Mouse (Mus musculus): Measurements from ENCODE around the gene Actr5. TPM values are rescaled to one million over a fixed set of nuclear protein-coding genes. Genes with fewer than 3 reads are reported as not detected.

Actr5 gene
- total RNA-seq, 2 experiments from 2014 or later, result 11.0 to 12.4 TPM

- H3K4me3 ChIP-seq, result peak overlapping the region; percentile 95
- intact Hi-C loops (cut with DNase I), result loop anchor here (2.0 kb wide), 1 partner anchor 23 kb away; no protein-coding TSS in a partner anchor
- TF ChIP-seq CTCF (IDR thresholded peaks at IDR 0.05), result no peak
- peak overlapping the region; percentile 90 for H3K27ac ChIP-seq
- DNase-seq (ENCODE audit: extremely low spot score in 1 of 2, low spot score in 2 of 2), result no peak
Measured at GRCm38 (mm10) chr2:158669199-158670195, 44.8 kb downstream of the Actr5 start.

DNA sequence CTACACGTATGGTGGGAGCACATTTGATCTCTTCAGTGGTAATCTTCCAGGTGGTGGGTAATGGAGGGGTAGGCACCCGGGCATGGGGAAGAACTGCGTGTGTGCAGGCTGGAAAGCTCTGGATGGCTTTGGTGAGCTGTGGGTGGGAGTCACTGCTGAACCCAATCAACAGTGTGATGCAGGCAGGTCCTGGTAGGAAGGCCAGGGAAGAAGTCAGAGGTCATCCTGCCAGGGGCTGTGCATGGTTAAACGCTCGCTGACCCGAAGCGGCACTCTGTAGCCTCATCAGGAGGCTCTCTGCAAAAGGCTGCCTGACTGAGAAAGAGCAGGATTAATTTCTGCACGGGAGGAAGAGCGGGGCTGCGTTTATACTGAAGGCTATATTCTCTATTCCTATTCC lies 45.9 kb downstream of the Actr5 start:
- no peak for TF ChIP-seq CTCF (IDR thresholded peaks at IDR 0.05)
- Histone ChIP-seq H3K4me3 (peak overlapping the region; percentile 95), H3K27ac (peak overlapping the region; percentile 90; the same call in 1 of the 2 replicates)
- intact Hi-C loops (cut with DNase I), result no loop called here
- DNase-seq (ENCODE audit: extremely low spot score in 1 of 2, low spot score in 2 of 2), result no peak

GRCm38 (mm10) chr2:158672829-158673228 lies 48.1 kb downstream of the Actr5 start:
- no peak for TF ChIP-seq CTCF (IDR thresholded peaks at IDR 0.05)
- intact Hi-C loops (cut with DNase I), result no loop called here
- no peak for DNase-seq (ENCODE audit: extremely low spot score in 1 of 2, low spot score in 2 of 2)
- Histone ChIP-seq H3K27ac (peak overlapping the region; percentile 50; the same call in 1 of the 2 replicates), H3K4me3 (no peak overlapping the region)

- peak overlapping the region; percentile 50; the same call in 1 of the 2 replicates for H3K27ac ChIP-seq
- no peak overlapping the region for H3K4me3 ChIP-seq
- intact Hi-C loops (cut with DNase I), result no loop called here
- DNase-seq (ENCODE audit: extremely low spot score in 1 of 2, low spot score in 2 of 2), result no peak
- no peak for TF ChIP-seq CTCF (IDR thresholded peaks at IDR 0.05)
Measured at GRCm38 (mm10) chr2:158673493-158673892, 48.8 kb downstream of the Actr5 start.

GRCm38 (mm10) chr2:158674131-158674530 lies 49.4 kb downstream of the Actr5 start:
- H3K27ac ChIP-seq, result no peak overlapping the region

GRCm38 (mm10) chr2:158674759-158675158 lies 50.1 kb downstream of the Actr5 start:
- intact Hi-C loops (cut with DNase I), result no loop called here
- no peak for DNase-seq (ENCODE audit: extremely low spot score in 1 of 2, low spot score in 2 of 2)
- Histone ChIP-seq H3K4me3 (no peak overlapping the region), H3K27ac (no peak overlapping the region)
- TF ChIP-seq CTCF (IDR thresholded peaks at IDR 0.05), result no peak

More at GRCm38 (mm10) chr2:158674131-158674530, 49.4 kb downstream of the Actr5 start:
- TF ChIP-seq CTCF (IDR thresholded peaks at IDR 0.05), result no peak
- intact Hi-C loops (cut with DNase I), result no loop called here
- DNase-seq (ENCODE audit: extremely low spot score in 1 of 2, low spot score in 2 of 2), result no peak
- H3K4me3 ChIP-seq, result no peak overlapping the region

DNA sequence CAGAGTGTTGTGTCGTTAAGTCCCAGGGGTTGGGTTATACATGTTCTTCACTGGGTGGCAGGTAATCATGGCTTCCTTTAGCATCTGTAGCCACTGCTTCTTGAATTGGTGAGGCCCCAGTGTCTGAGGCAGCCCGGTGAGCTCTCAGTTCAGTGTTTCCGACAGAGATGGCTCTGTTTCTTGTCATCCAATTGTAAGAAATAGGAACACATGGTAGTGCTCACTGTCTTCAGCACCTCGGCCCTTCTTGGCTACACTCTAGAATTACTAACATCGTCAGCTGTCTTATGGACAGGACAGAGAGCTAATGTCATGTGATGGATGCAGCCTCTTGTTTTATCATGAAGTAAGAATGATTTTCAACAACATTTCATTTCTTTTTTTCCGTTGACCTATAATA lies 50.5 kb downstream of the Actr5 start:
- intact Hi-C loops (cut with DNase I), result no loop called here
- Histone ChIP-seq H3K4me3 (no peak overlapping the region), H3K27ac (no peak overlapping the region)
- no peak for TF ChIP-seq CTCF (IDR thresholded peaks at IDR 0.05)
- no peak for DNase-seq (ENCODE audit: extremely low spot score in 1 of 2, low spot score in 2 of 2)

DNA sequence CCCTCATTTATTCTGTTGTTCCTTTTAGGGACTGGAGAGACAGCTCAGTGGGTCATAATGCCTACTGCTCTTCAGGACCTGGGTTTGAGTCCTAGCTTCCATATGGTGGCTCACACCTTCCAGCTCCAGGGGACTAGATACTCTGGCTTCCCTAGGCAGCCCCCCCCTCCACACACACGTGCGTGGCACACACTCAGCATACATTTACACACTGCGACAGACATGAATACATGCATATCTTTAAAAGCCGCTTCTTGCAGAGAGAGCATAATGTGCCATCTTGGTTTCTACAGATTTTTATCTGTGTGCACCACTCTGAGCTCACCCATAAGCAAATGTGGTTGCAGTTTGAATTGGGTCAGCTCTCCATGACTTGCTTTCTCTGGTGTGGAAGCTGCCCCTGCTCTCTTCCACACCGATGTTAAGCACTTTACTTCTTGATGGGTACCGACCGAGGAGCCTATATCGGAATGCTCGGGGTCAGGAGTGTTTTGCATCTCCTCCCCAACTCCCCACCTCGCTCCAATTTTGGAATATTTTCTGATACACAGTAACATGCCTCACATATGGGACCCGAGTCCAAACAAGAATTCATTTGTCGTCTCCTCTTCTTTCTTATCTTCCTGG lies 51.3 kb downstream of the Actr5 start:
- Histone ChIP-seq H3K27ac (no peak overlapping the region), H3K4me3 (no peak overlapping the region)
- no peak for DNase-seq (ENCODE audit: extremely low spot score in 1 of 2, low spot score in 2 of 2)
- intact Hi-C loops (cut with DNase I), result no loop called here
- no peak for TF ChIP-seq CTCF (IDR thresholded peaks at IDR 0.05)

DNA sequence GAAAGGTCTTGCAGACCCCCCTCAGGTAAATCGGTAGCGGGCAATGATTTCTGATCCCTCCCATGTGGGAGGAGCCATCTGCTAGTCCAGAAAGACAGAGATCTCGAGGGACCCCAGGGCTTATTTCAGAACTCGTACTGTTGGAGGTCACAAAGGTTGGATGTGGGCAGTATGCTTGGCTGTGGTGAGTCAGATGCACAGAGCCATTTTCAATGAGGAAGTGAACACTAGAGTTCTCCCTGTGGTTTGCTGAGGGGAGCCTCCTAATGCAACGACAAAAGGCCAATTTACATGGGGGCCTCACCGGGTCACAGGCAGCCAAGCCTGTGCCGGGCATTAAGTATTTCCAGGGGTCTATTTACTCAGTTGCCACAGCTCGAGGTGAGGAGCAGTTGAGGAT lies 53.3 kb downstream of the Actr5 start:
- H3K4me3 ChIP-seq, result no peak overlapping the region
- intact Hi-C loops (cut with DNase I), result no loop called here
- no peak for TF ChIP-seq CTCF (IDR thresholded peaks at IDR 0.05)
- no peak for DNase-seq (ENCODE audit: extremely low spot score in 1 of 2, low spot score in 2 of 2)
- H3K27ac ChIP-seq, result no peak overlapping the region; the same call in 1 of the 2 replicates

DNA sequence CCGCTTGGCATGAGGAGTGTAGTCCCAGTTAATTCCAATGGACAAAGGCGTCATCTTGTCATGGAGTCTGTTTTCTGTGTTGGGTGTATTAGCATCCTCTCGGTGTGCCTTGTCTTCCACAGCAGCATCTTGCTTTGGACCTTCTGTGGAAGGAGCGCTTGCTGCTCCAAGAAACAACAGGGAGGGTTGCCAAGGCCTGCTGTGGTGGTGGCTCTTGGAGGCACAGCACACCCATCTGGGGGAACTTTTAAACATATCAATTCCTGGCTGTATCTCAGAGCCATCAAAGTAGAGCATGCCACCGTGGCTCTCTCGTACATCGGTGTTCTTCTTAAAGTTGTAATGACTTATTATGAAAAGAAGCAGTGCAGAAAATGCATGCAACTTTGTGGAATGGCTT lies 54.4 kb downstream of the Actr5 start:
- intact Hi-C loops (cut with DNase I), result no loop called here
- Histone ChIP-seq H3K4me3 (no peak overlapping the region), H3K27ac (no peak overlapping the region)
- peak in 1 of 2 experiments; percentile 11 for DNase-seq (ENCODE audit: extremely low spot score in 1 of 2, low spot score in 2 of 2)
- no peak for TF ChIP-seq CTCF (IDR thresholded peaks at IDR 0.05)

GRCm38 (mm10) chr2:158680357-158680889 lies 55.7 kb downstream of the Actr5 start:
- Histone ChIP-seq H3K27ac (no peak overlapping the region), H3K4me3 (no peak overlapping the region)
- no peak for DNase-seq (ENCODE audit: extremely low spot score in 1 of 2, low spot score in 2 of 2)
- intact Hi-C loops (cut with DNase I), result no loop called here
- no peak for TF ChIP-seq CTCF (IDR thresholded peaks at IDR 0.05)

DNA sequence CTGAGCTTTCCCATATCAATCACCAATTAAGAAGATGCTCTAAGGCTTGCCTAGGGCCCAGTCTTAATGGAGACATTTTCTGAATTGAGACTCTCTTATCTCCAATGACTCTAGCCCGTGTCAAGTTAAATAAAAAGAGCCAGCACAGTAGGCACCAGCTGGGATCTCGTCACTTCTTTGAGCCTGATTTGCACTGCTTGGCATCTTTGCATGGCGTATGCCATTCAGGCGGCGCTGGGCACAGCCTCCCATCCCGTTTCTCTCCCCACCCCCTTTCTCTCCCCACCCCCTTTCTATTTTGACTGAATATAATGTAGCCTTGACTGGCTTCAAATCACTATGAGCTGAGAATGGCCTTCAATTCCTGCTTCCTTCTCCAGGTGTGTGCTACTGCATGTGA lies 57.0 kb downstream of the Actr5 start:
- Histone ChIP-seq H3K4me3 (no peak overlapping the region), H3K27ac (no peak overlapping the region)
- TF ChIP-seq CTCF (IDR thresholded peaks at IDR 0.05), result no peak
- intact Hi-C loops (cut with DNase I), result no loop called here
- no peak for DNase-seq (ENCODE audit: extremely low spot score in 1 of 2, low spot score in 2 of 2)

All from left cerebral cortex, adult 2 months (tissue).